Mouse (Mus musculus) forebrain, embryonic 14.5 days (tissue): ENCODE measurements around the gene Mef2d. TPM values are rescaled to one million over a fixed set of nuclear protein-coding genes. Genes with fewer than 3 reads are reported as not detected.

ENCODE experiments used
- ATAC-seq: fragments of 200-750 bp; cut with Nextera tagmentation; 2 replicates; pipeline ENCODE4 v1.8.0; 2017; ENCODE audit warnings: mild to moderate bottlenecking, moderate library complexity
- DNase-seq: peaks from one replicate; pipeline ENCODE4 v3.0.0-alpha.2; 2015; ENCODE audit warnings: low spot score
- H3K27ac ChIP-seq: fragments of 300-500 bp; sonication (generic); 2 replicates; pipeline ENCODE4 v1.5.1; 2014; ENCODE audit warnings: low read depth, mild to moderate bottlenecking, control low read depth, low read length, moderate library complexity
- H3K27me3 ChIP-seq: fragments of 300-500 bp; sonication (generic); replicated peaks from 2 replicates; pipeline ENCODE4 v1.6.1; 2014; ENCODE audit warnings: low read length, control low read depth, mixed read lengths; ENCODE audit not compliant: control insufficient read depth, insufficient read depth
- H3K36me3 ChIP-seq: fragments of 300-500 bp; sonication (generic); 2 replicates; pipeline ENCODE4 v1.6.1; 2014; ENCODE audit warnings: low read length, control low read depth; ENCODE audit not compliant: control insufficient read depth, insufficient read depth
- H3K4me1 ChIP-seq: fragments of 300-500 bp; sonication (generic); 2 replicates; pipeline ENCODE4 v1.6.1; 2014; ENCODE audit warnings: antibody characterized with exemption, low read length, control low read depth; ENCODE audit not compliant: control insufficient read depth, insufficient read depth
- H3K4me2 ChIP-seq: fragments of 300-500 bp; sonication (generic); 2 replicates; pipeline ENCODE4 v1.6.1; 2014; ENCODE audit warnings: mild to moderate bottlenecking, control low read depth, low read length
- H3K4me3 ChIP-seq: fragments of 300-500 bp; sonication (generic); 2 replicates; pipeline ENCODE4 v1.5.1; 2014; ENCODE audit warnings: low read depth, low read length, control low read depth
- H3K9ac ChIP-seq: fragments of 300-500 bp; sonication (generic); 2 replicates; pipeline ENCODE4 v1.6.1; 2014; ENCODE audit warnings: mild to moderate bottlenecking, low read length, control low read depth, moderate library complexity
- H3K9me3 ChIP-seq: fragments of 300-500 bp; sonication (generic); replicated peaks from 2 replicates; pipeline ENCODE4 v1.6.1; 2016; ENCODE audit warnings: low read length, control low read depth, mixed read lengths; ENCODE audit not compliant: control insufficient read depth
- WGBS: fragments of 180-500 bp; shearing (Covaris S2); extraction: QIAGEN DNeasy Blood & Tissue Kit; methylation state at CpG from one replicate; pipeline ENCODE4 v1.1.7; 2014; 5-methylcytosine and 5-hydroxymethylcytosine counted together
- polyA plus RNA-seq: library from polyadenylated mRNA; unstranded; fragments of >200 nt; fragmentation: Nextera tagmentation; extraction: Ambion mirVana; gene quantifications from 2 replicates; pipeline ENCODE4 v1.2.1, GENCODE M21; 2014

The Mef2d gene
- polyA plus RNA-seq, 1 experiment from 2014 or later, result 17.3 TPM

DNA sequence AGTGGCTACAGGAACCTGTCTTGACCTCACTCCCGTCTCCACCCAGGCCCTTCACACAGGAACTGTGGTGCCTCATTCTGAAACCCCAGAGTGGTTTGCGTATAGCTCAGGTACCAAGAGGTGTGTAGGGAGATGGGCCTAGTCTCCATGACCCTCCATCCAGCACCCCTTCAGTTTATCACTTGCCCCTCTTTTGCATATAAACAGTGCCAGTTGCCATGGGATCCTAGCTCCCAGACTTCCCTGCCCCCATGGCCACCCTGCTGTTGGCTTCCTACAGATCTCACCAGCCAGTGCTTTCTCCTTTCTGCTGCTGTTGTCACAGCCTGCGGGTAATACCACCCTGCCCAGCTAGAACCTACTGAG, 8.8 kb downstream of the Mef2d start:
- no peak for ATAC-seq
- H3K9ac ChIP-seq, result no peak overlapping the region
- no peak for DNase-seq

DNA sequence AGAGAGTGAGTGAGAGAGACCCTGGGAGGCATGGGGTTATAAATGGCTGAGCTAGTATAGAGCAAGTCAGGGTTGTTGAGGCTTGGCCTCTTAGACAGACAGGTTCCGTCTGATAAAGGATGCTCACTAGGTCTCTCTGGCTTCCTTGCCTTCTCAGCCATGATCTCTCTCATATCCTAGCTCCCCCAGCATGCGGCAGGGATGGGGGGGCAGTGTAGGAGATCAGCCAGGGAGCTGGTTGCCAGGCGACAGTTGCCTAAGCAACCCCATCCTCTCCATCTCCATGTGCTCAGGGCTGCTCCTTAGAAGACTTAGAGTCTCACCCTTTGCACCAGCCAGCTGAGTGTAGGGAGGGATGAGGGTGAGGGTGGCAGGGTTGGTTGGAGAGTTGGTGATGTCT, 9.9 kb downstream of the Mef2d start:
- Histone ChIP-seq H3K4me2 (peak overlapping the region; percentile 21), H3K9ac (no peak overlapping the region), H3K4me1 (peaks cover 53% of the 10 kb centered on the region), H3K27ac (peak overlapping the region; percentile 91), H3K27me3 (no peaks in the 10 kb centered on the region), H3K36me3 (peaks cover 16% of the 10 kb centered on the region), H3K9me3 (no peaks in the 10 kb centered on the region), H3K4me3 (no peak overlapping the region)
- DNase-seq (peak; percentile 92), ATAC-seq (peak; percentile 84)
- 29% methylated on average over 3 of the region's 3 CpGs for WGBS

More for the DNA sequence above, 8.8 kb downstream of the Mef2d start:
- Histone ChIP-seq H3K27me3 (no peaks in the 10 kb centered on the region), H3K4me1 (peaks cover 58% of the 10 kb centered on the region), H3K4me3 (no peak overlapping the region), H3K9me3 (no peaks in the 10 kb centered on the region), H3K4me2 (peak overlapping the region; percentile 38; the same call in 1 of the 2 replicates), H3K36me3 (peaks cover 5% of the 10 kb centered on the region), H3K27ac (peak overlapping the region; percentile 91)
- 59% methylated on average over 3 of the region's 3 CpGs for WGBS

DNA sequence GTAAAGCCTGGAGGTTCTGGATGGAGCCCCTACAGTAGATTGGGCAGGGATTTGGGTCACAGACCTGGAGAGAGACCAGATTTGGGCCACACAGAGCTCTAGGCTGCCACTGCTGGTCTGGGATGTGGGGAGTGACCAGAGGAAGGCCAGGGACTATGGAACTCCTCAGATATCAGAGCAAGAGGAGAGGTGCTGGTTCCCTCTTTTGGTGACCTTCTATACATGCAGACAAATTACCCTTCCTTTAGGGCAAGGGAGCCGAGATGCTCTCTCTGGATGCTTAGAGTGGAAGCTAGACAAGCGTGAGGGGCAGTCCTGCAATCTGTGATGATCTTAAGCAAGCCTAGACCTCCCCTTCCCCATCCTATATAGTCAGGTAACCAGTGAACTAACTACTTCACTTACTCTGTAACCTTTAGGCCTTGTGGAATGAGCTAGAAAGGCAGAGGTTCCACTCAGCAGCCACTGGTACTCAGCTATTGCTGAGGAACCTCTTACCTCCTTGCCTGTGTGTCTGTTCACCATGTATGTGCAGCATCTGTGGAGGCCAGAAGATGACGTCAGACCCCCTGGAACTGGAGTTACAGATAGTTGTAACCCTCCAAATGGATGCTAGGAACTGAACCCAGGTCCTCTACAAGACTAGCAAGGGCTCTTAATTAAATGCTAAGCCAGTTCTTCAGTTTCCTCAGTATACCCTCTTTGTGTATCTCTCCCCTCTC, 11.3 kb downstream of the Mef2d start:
- H3K9ac ChIP-seq, result no peak overlapping the region
- no peak overlapping the region for H3K4me2 ChIP-seq
- peaks cover 21% of the 10 kb centered on the region for H3K36me3 ChIP-seq
- DNase-seq (no peak), ATAC-seq (no peak)
- no peaks in the 10 kb centered on the region for H3K9me3 ChIP-seq
- H3K4me3 ChIP-seq, result no peak overlapping the region
- WGBS, result 90% methylated on average over 3 of the region's 3 CpGs
- no peaks in the 10 kb centered on the region for H3K27me3 ChIP-seq
- H3K4me1 ChIP-seq, result peaks cover 46% of the 10 kb centered on the region
- H3K27ac ChIP-seq, result peak overlapping the region; percentile 91

GRCm38 (mm10) chr3:88154236-88154635, 12.1 kb downstream of the Mef2d start:
- ATAC-seq (no peak), DNase-seq (no peak)
- H3K27me3 ChIP-seq, result no peaks in the 10 kb centered on the region
- H3K4me1 ChIP-seq, result peaks cover 39% of the 10 kb centered on the region
- H3K27ac ChIP-seq, result no peak overlapping the region
- H3K9ac ChIP-seq, result no peak overlapping the region
- no peak overlapping the region for H3K4me3 ChIP-seq
- peaks cover 29% of the 10 kb centered on the region for H3K36me3 ChIP-seq
- WGBS, result 75% methylated on average over 2 of the region's 2 CpGs
- H3K4me2 ChIP-seq, result no peak overlapping the region
- H3K9me3 ChIP-seq, result no peaks in the 10 kb centered on the region

GRCm38 (mm10) chr3:88156817-88157216, 14.6 kb downstream of the Mef2d start:
- no peak overlapping the region for H3K4me3 ChIP-seq
- H3K27ac ChIP-seq, result no peak overlapping the region
- H3K4me1 ChIP-seq, result peaks cover 13% of the 10 kb centered on the region
- H3K9ac ChIP-seq, result no peak overlapping the region
- no peaks in the 10 kb centered on the region for H3K27me3 ChIP-seq
- no peaks in the 10 kb centered on the region for H3K9me3 ChIP-seq
- H3K4me2 ChIP-seq, result no peak overlapping the region
- DNase-seq (no peak), ATAC-seq (no peak)
- H3K36me3 ChIP-seq, result peaks cover 53% of the 10 kb centered on the region

GRCm38 (mm10) chr3:88157771-88158597, 15.8 kb downstream of the Mef2d start:
- H3K4me3 ChIP-seq, result no peak overlapping the region
- 15% methylated on average over 23 of the region's 23 CpGs for WGBS
- H3K27ac ChIP-seq, result no peak overlapping the region
- peak; percentile 79 for ATAC-seq
- DNase-seq, result peak; percentile 78
- H3K27me3 ChIP-seq, result no peaks in the 10 kb centered on the region
- H3K9me3 ChIP-seq, result no peaks in the 10 kb centered on the region
- no peak overlapping the region for H3K4me2 ChIP-seq
- 0 out of 2 replicates have a peak overlapping the region, but pooled peaks have one; percentile 25 for H3K9ac ChIP-seq
- H3K36me3 ChIP-seq, result peaks cover 65% of the 10 kb centered on the region
- peaks cover 3% of the 10 kb centered on the region for H3K4me1 ChIP-seq

DNA sequence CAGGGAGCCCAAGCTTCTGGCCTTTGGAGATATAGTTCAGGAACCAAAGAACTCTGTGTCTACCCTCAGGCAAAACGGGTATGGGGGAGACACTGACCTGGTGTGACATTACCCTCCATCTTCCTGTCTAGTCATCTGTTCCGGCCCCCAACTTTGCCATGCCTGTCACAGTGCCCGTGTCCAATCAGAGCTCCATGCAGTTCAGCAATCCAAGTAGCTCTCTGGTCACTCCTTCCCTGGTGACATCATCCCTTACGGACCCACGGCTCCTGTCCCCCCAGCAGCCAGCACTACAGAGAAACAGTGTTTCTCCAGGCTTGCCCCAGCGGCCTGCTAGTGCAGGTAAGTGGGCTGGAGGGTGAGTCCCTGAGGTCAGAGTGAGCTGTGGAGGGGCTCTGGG, 16.8 kb downstream of the Mef2d start:
- Histone ChIP-seq H3K36me3 (peaks cover 73% of the 10 kb centered on the region), H3K4me2 (no peak overlapping the region), H3K4me1 (no peaks in the 10 kb centered on the region; the same call in 1 of the 2 replicates), H3K9me3 (no peaks in the 10 kb centered on the region), H3K27ac (no peak overlapping the region), H3K4me3 (no peak overlapping the region), H3K9ac (no peak overlapping the region), H3K27me3 (no peaks in the 10 kb centered on the region)
- DNase-seq (no peak), ATAC-seq (no peak)
- WGBS, result 80% methylated on average over 6 of the region's 6 CpGs

DNA sequence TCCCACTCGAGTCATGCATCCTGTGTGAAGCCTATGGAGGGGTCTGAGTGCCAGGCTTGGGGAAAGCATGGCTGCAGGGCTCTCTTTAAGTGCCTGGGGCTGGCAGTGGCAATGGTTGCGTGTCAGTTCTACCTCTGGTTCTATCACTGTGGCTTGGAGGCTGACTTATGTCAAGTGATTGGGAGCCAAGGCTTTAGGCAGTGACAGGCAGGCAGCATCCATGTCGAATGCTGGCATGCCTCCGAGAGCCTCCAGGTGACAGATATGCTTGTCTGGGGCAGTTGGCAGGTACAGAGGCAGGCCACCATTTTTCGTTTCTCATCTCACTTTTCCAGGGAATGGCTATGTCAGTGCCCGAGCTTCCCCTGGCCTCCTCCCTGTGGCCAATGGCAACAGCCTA, 18.7 kb downstream of the Mef2d start:
- Histone ChIP-seq H3K9ac (no peak overlapping the region), H3K4me3 (no peak overlapping the region), H3K36me3 (peaks cover 83% of the 10 kb centered on the region), H3K27me3 (no peaks in the 10 kb centered on the region), H3K27ac (no peak overlapping the region), H3K4me2 (no peak overlapping the region), H3K9me3 (no peaks in the 10 kb centered on the region), H3K4me1 (no peaks in the 10 kb centered on the region; the same call in 1 of the 2 replicates)
- 79% methylated on average over 6 of the region's 6 CpGs for WGBS
- DNase-seq, result no peak
- no peak for ATAC-seq

DNA sequence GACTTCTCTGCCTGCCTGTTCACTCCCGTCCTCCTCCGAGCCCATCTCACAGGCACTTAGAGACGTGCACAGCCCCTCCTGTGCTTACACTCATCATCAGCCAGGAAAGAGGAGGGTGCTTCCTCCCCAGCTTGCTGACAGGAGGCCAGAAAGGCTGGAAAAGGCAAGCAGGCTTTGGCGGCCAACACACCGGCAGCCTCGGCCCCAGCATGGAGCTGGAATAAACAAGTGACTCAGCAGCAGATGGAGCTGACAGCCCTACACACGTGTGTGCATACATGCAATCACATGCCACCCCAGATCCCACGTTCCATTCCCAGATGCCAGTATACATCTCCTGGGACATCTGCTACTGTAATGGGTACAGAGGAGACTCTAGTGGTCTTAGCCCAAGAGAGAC, 20.1 kb downstream of the Mef2d start:
- peaks cover 83% of the 10 kb centered on the region for H3K36me3 ChIP-seq
- H3K4me3 ChIP-seq, result no peak overlapping the region
- H3K27ac ChIP-seq, result no peak overlapping the region
- DNase-seq, result peak; percentile 69
- no peaks in the 10 kb centered on the region for H3K9me3 ChIP-seq
- H3K9ac ChIP-seq, result no peak overlapping the region
- H3K27me3 ChIP-seq, result no peaks in the 10 kb centered on the region
- ATAC-seq, result peak; percentile 72
- H3K4me2 ChIP-seq, result no peak overlapping the region
- WGBS, result 69% methylated on average over 8 of the region's 8 CpGs
- no peaks in the 10 kb centered on the region; the same call in 1 of the 2 replicates for H3K4me1 ChIP-seq
